Mouse (Mus musculus) adrenal gland, postnatal 10 days (tissue): Measurements from ENCODE around the gene Adamts15. TPM values are rescaled to one million over a fixed set of nuclear protein-coding genes. Genes with fewer than 3 reads are reported as not detected.

ENCODE experiments used
- DNase-seq: peaks from one replicate; pipeline ENCODE4 v3.0.0; 2021; ENCODE audit warnings: mixed read lengths
- total RNA-seq, 2 experiments: library from RNA; stranded (reverse); gene quantifications; 2 replicates each; pipeline ENCODE4 v1.2.3; 2021

The Adamts15 gene
- total RNA-seq, 2 experiments from 2014 or later, result 6.4 to 7.0 TPM

GRCm38 (mm10) chr9:30879947-30880273 lies 42.3 kb downstream of the Adamts15 start:
- DNase-seq, result no peak

- no peak for DNase-seq
Measured at GRCm38 (mm10) chr9:30879248-30879946, 42.9 kb downstream of the Adamts15 start.

GRCm38 (mm10) chr9:30876552-30876951 lies 45.7 kb downstream of the Adamts15 start:
- DNase-seq, result no peak

GRCm38 (mm10) chr9:30855837-30856236 lies 66.4 kb downstream of the Adamts15 start:
- no peak for DNase-seq

- no peak for DNase-seq
Measured at GRCm38 (mm10) chr9:30851841-30852240, 70.4 kb downstream of the Adamts15 start.

- peak; percentile 12 for DNase-seq
Measured at GRCm38 (mm10) chr9:30849951-30850350, 72.3 kb downstream of the Adamts15 start.

GRCm38 (mm10) chr9:30849444-30849843 lies 72.8 kb downstream of the Adamts15 start:
- DNase-seq, result no peak

Other genes starting within 250 kb of the Adamts15 start
- gene Adamts8, start 20.1 kb upstream of the Adamts15 start, total RNA-seq, result 1 to 10 TPM in 1 of 2 experiments, under 1 TPM in 1; 0.96 to 1.2 TPM
- 10 to 100 TPM; 44.3 to 47.3 TPM for gene Zbtb44, start 108.2 kb upstream of the Adamts15 start, total RNA-seq
- under 1 TPM; 0.75 to 0.82 TPM for gene St14, start 209.4 kb upstream of the Adamts15 start, total RNA-seq